Comparison of ENCODE assay signal across 17 mouse cellular contexts in the genomic region with DNA sequence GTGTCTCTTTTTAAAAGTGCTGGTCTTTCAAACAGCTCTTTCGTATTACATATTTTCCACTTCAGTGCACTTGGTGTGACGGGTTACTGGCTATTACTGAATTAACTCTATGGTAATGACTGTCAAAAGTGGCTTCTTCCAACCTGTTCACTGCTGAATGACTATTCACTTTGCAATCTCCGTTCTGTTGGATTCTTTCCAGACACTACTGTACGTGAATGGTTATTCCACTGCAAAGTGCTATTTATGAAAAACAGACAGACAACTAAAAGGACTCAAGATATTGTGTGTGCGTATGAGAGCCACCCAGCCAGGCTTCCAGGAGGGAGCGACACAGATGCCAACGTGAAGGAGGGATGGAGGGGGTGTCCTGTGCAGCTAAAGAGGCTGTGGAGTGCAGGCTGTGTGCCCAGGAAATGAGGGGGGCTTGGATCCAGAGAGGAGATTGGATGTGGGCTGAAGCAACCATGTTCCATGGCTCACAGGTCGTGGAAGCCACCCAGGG. TPM values are rescaled to one million over a fixed set of nuclear protein-coding genes. Genes with fewer than 3 reads are reported as not detected.
DNase-seq lines count a peak whose midpoint lies in the region; ATAC-seq and TF ChIP-seq lines count a peak whose summit lies in the region.
"Had no signal": no experiment of that assay in that cellular context is flagged by ENCODE, and none has a peak within 500 bp of the region (broad histone marks: within the 10 kb centered on the region; RNA-seq: fewer than 3 reads in every experiment).

No protein-coding gene starts in this region.

- no peak overlapping the region for H3K4me2 ChIP-seq in forebrain, postnatal 0 days (ENCODE audit: low read depth)
- H3K4me2 ChIP-seq in hindbrain, embryonic 16.5 days (ENCODE audit: low read length): no peak overlapping the region
- no peak overlapping the region for H3K4me2 ChIP-seq in hindbrain, embryonic 14.5 days (replicated peaks)
- H3K4me2 ChIP-seq in forebrain, embryonic 12.5 days: no peak overlapping the region
- H3K4me2 ChIP-seq: midbrain, embryonic 12.5 days had no signal

- peaks cover 15% of the 10 kb centered on the region for H3K27me3 ChIP-seq in forebrain, embryonic 10.5 days (ENCODE audit: poor library complexity, severe bottlenecking)
- no peaks in the 10 kb centered on the region for H3K27me3 ChIP-seq in forebrain, postnatal 0 days (ENCODE audit: insufficient read depth, low read length)
- no peaks in the 10 kb centered on the region for H3K27me3 ChIP-seq in hindbrain, embryonic 16.5 days (replicated peaks; ENCODE audit: control insufficient read depth, insufficient read depth, low read length)
- no peaks in the 10 kb centered on the region for H3K27me3 ChIP-seq in hindbrain, embryonic 14.5 days (ENCODE audit: control insufficient read depth, insufficient read depth, low read length)
- no peaks in the 10 kb centered on the region for H3K27me3 ChIP-seq in forebrain, embryonic 12.5 days
- H3K27me3 ChIP-seq: CH12.LX had no signal

- H3K36me3 ChIP-seq in forebrain, embryonic 10.5 days (replicated peaks): peaks cover 2% of the 10 kb centered on the region; the same call in 1 of the 2 replicates
- no peaks in the 10 kb centered on the region for H3K36me3 ChIP-seq in forebrain, postnatal 0 days (ENCODE audit: insufficient read depth)
- H3K36me3 ChIP-seq in hindbrain, embryonic 16.5 days (ENCODE audit: control insufficient read depth, insufficient read depth, low read length): no peaks in the 10 kb centered on the region
- no peaks in the 10 kb centered on the region for H3K36me3 ChIP-seq in hindbrain, embryonic 14.5 days (replicated peaks; ENCODE audit: control insufficient read depth, insufficient read depth)
- H3K36me3 ChIP-seq in forebrain, embryonic 12.5 days (replicated peaks): no peaks in the 10 kb centered on the region
- H3K36me3 ChIP-seq: embryonic facial prominence, embryonic 10.5 days; midbrain, embryonic 12.5 days had no signal

- 77% methylated on average over 8 of the region's 8 CpGs for WGBS in forebrain, embryonic 10.5 days
- WGBS in forebrain, postnatal 0 days: 21% methylated on average over 8 of the region's 8 CpGs
- 46% methylated on average over 8 of the region's 8 CpGs for WGBS in hindbrain, embryonic 16.5 days
- 54% methylated on average over 8 of the region's 8 CpGs for WGBS in hindbrain, embryonic 14.5 days
- 57% methylated on average over 8 of the region's 8 CpGs for WGBS in forebrain, embryonic 12.5 days

- peak overlapping the region; percentile 12; the same call in 1 of the 2 replicates for H3K27ac ChIP-seq in forebrain, embryonic 10.5 days
- H3K27ac ChIP-seq in forebrain, postnatal 0 days (ENCODE audit: low read depth, low read length): no peak overlapping the region
- peak overlapping the region; percentile 26; the same call in 1 of the 2 replicates for H3K27ac ChIP-seq in hindbrain, embryonic 16.5 days (ENCODE audit: low read depth, low read length)
- H3K27ac ChIP-seq in hindbrain, embryonic 14.5 days: no peak overlapping the region
- peak overlapping the region; percentile 51; the same call in 1 of the 2 replicates for H3K27ac ChIP-seq in forebrain, embryonic 12.5 days
- H3K27ac ChIP-seq: embryonic facial prominence, embryonic 10.5 days had no signal

- peaks cover 65% of the 10 kb centered on the region for H3K4me1 ChIP-seq in forebrain, embryonic 10.5 days
- peaks cover 7% of the 10 kb centered on the region; the same call in 1 of the 2 replicates for H3K4me1 ChIP-seq in forebrain, postnatal 0 days (ENCODE audit: insufficient read depth)
- H3K4me1 ChIP-seq in hindbrain, embryonic 16.5 days (ENCODE audit: control insufficient read depth, insufficient read depth, low read depth, low read length): peaks cover 32% of the 10 kb centered on the region
- H3K4me1 ChIP-seq in hindbrain, embryonic 14.5 days (replicated peaks; ENCODE audit: control insufficient read depth, insufficient read depth, low read length): peaks cover 29% of the 10 kb centered on the region
- H3K4me1 ChIP-seq in forebrain, embryonic 12.5 days: peaks cover 63% of the 10 kb centered on the region

- DNase-seq in forebrain, embryonic 10.5 days (ENCODE audit: extremely low spot score, low spot score): no peak
- no peak for DNase-seq in forebrain, postnatal 0 days
- DNase-seq in hindbrain, embryonic 14.5 days (ENCODE audit: low spot score): no peak
- DNase-seq in 3134 (ENCODE audit: extremely low read depth, insufficient read length, low spot score): peak; percentile 34
- no peak for DNase-seq in kidney, adult 11 months
- DNase-seq in testis, postnatal 10 days (ENCODE audit: low spot score): no peak
- DNase-seq: adrenal gland, postnatal 14 days; cerebellum, adult 2 months; left cerebral cortex, postnatal 4 days; lung, adult 18-20 months; lung, postnatal 36 days; thymus, postnatal 25 days had no signal

- TF ChIP-seq CTCF in forebrain, postnatal 0 days (IDR thresholded peaks at IDR 0.05; ENCODE audit: low read depth): no peak

- no peak for ATAC-seq in forebrain, postnatal 0 days
- ATAC-seq in hindbrain, embryonic 16.5 days: no peak
- no peak for ATAC-seq in hindbrain, embryonic 14.5 days (ENCODE audit: low FRiP score)
- no peak for ATAC-seq in forebrain, embryonic 12.5 days (ENCODE audit: low FRiP score)

- no peaks in the 10 kb centered on the region for H3K9me3 ChIP-seq in forebrain, embryonic 10.5 days
- H3K9me3 ChIP-seq in forebrain, postnatal 0 days (ENCODE audit: low read length): no peaks in the 10 kb centered on the region
- H3K9me3 ChIP-seq in hindbrain, embryonic 16.5 days (ENCODE audit: control insufficient read depth, low read length): no peaks in the 10 kb centered on the region
- no peaks in the 10 kb centered on the region for H3K9me3 ChIP-seq in hindbrain, embryonic 14.5 days (ENCODE audit: control insufficient read depth, low read length)
- no peaks in the 10 kb centered on the region for H3K9me3 ChIP-seq in forebrain, embryonic 12.5 days
- H3K9me3 ChIP-seq: embryonic facial prominence, embryonic 10.5 days; midbrain, embryonic 12.5 days had no signal

- no peak overlapping the region for H3K4me3 ChIP-seq in forebrain, embryonic 10.5 days
- no peak overlapping the region for H3K4me3 ChIP-seq in forebrain, postnatal 0 days (ENCODE audit: low read depth, low read length)
- H3K4me3 ChIP-seq in hindbrain, embryonic 16.5 days (ENCODE audit: low read length): no peak overlapping the region
- H3K4me3 ChIP-seq in hindbrain, embryonic 14.5 days (replicated peaks; ENCODE audit: low read length): no peak overlapping the region
- H3K4me3 ChIP-seq in forebrain, embryonic 12.5 days (replicated peaks): no peak overlapping the region
- H3K4me3 ChIP-seq: embryonic facial prominence, embryonic 10.5 days; midbrain, embryonic 12.5 days had no signal

- H3K9ac ChIP-seq in forebrain, postnatal 0 days: no peak overlapping the region
- H3K9ac ChIP-seq in hindbrain, embryonic 16.5 days (ENCODE audit: low read depth, low read length): no peak overlapping the region
- H3K9ac ChIP-seq in hindbrain, embryonic 14.5 days: no peak overlapping the region
- H3K9ac ChIP-seq in forebrain, embryonic 12.5 days: no peak overlapping the region
- H3K9ac ChIP-seq: midbrain, embryonic 12.5 days had no signal

RNA-seq across cellular contexts. Expression of gene Chst3, which starts 7.5 kb away (rescaled TPM):
- 2.1 and 2.4 TPM in 2 replicates for polyA plus RNA-seq in forebrain, embryonic 10.5 days (2016; fragmentation: Nextera tagmentation; extraction: Ambion mirVana)
- total RNA-seq in forebrain, postnatal 0 days (2014; rRNA removed): 3.9 and 5.6 TPM in 2 replicates
- 0.33 and 0.61 TPM in 2 replicates for polyA plus RNA-seq in forebrain, postnatal 0 days (2015; fragmentation: Nextera tagmentation; extraction: Ambion mirVana)
- 1.7 and 1.9 TPM in 2 replicates for polyA plus RNA-seq in hindbrain, embryonic 16.5 days (2015; fragmentation: Nextera tagmentation; extraction: Ambion mirVana)
- 1.2 TPM in 2 replicates for polyA plus RNA-seq in hindbrain, embryonic 14.5 days (2014; fragmentation: Nextera tagmentation; extraction: Ambion mirVana)
- polyA plus RNA-seq in forebrain, embryonic 12.5 days (2016; fragmentation: Nextera tagmentation; extraction: Ambion mirVana): 3.7 and 4.0 TPM in 2 replicates

Comparison
In these comparisons a context has a peak if more than half of its experiments do, and no peak if none do; other contexts are left out.
1. H3K27ac ChIP-seq: peak in forebrain, embryonic 10.5 days (single experiment), hindbrain, embryonic 16.5 days (single experiment) and forebrain, embryonic 12.5 days (single experiment); none in forebrain, postnatal 0 days (single experiment) and hindbrain, embryonic 14.5 days (single experiment).